Mouse (Mus musculus) T-cell, adult 66 days (primary cell): ENCODE measurements around the gene Tmem151b. TPM values are rescaled to one million over a fixed set of nuclear protein-coding genes. Genes with fewer than 3 reads are reported as not detected.

ENCODE experiments used
- total RNA-seq, 2 experiments: library from RNA; stranded (reverse); gene quantifications; 3 replicates in 1 of 2; 4 replicates in 1 of 2; pipeline ENCODE4 v1.2.4; 2023

Tmem151b gene
- under 1 TPM in 1 of 2 experiments, not detected in 1; 0.12 TPM for total RNA-seq

DNA sequence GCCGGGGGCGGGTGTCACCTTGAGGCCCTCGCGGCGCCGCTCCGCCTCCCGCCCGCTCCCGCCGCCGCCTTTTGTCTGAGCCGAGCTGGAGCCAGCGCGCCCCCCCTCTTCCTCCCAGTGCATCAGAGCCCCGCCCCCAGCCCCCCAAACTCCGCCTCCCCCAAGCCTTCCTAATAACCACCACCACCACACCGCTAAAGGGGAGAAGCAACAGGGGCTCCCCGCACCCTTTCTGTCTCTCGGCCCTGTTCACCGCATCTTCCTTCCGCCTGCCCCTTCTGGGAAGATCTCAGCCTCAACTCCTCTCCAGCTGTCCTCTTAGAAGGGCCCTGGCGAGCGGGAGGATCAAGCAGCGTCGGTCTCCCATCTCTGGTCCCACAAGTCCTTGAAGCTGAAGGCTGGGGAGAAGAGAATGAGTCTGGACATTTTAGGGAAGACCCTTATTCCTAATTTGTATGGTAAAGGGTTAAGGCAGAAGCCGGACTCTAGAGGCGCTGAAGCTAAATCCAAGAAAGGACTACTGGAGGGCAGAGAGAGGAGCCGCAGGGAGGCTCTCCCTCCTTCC is at the start of gene Tmem151b:
Tmem151b (minus strand) TSS at position 61 of the 565 bp plus-strand sequence.

GRCm38 (mm10) chr17:45573087-45573779 is 23.8 kb upstream of the Tmem151b start, which contains the start of gene Hsp90ab1:
Gene Hsp90ab1 (minus strand): TSS chr17:45573271.

GRCm38 (mm10) chr17:45563655-45564530 is 14.4 kb upstream of the Tmem151b start, which contains the start of gene Slc35b2:
Gene Slc35b2 (plus strand): TSS chr17:45563874.

GRCm38 (mm10) chr17:45555452-45556106 is 6.1 kb upstream of the Tmem151b start, which contains the start of gene Nfkbie:
Gene Nfkbie (plus strand): TSS chr17:45555703.

GRCm38 (mm10) chr17:45523263-45523662 is 26.2 kb downstream of the Tmem151b start, which contains the start of gene Tcte1:
Gene Tcte1 (plus strand): TSS chr17:45523434.

GRCm38 (mm10) chr17:45506700-45507189 is 42.7 kb downstream of the Tmem151b start, which contains the start of gene Aars2:
Gene Aars2 (plus strand): TSS chr17:45506841.

Other genes starting within 250 kb of the Tmem151b start
- 10 to 100 TPM; 71.2 to 81.6 TPM for gene Cdc5l, start 115.9 kb downstream of the Tmem151b start, total RNA-seq
- not detected for gene Spats1, start 74.3 kb downstream of the Tmem151b start, total RNA-seq
- 10 to 100 TPM; 16.8 to 19.8 TPM for gene Aars2, start 42.8 kb downstream of the Tmem151b start, total RNA-seq
- not detected for gene Tcte1, start 26.2 kb downstream of the Tmem151b start, total RNA-seq
- 10 to 100 TPM; 34.2 to 36.7 TPM for gene Nfkbie, start 6.0 kb upstream of the Tmem151b start, total RNA-seq
- gene Slc35b2, start 14.2 kb upstream of the Tmem151b start, total RNA-seq, result 10 to 100 TPM; 24.1 to 27.2 TPM
- 1,000 to 10,000 TPM; 1,164 to 1,173 TPM for gene Hsp90ab1, start 23.6 kb upstream of the Tmem151b start, total RNA-seq
- 10 to 100 TPM; 36.4 to 39.0 TPM for gene Slc29a1, start 49.9 kb upstream of the Tmem151b start, total RNA-seq
- not detected for gene Mymx, start 52.4 kb upstream of the Tmem151b start, total RNA-seq
- gene Capn11, start 109.6 kb upstream of the Tmem151b start, total RNA-seq, result 1 to 10 TPM in 1 of 2 experiments, under 1 TPM in 1; 0.86 to 1.2 TPM
- gene Mrpl14, start 136.6 kb upstream of the Tmem151b start, total RNA-seq, result 10 to 100 TPM; 28.7 to 33.6 TPM
- 10 to 100 TPM; 36.7 to 40.1 TPM for gene Tmem63b, start 137.2 kb upstream of the Tmem151b start, total RNA-seq
- not detected for gene 1600014C23Rik, start 184.2 kb upstream of the Tmem151b start, total RNA-seq